Mouse (Mus musculus) G1E (cell line): ENCODE data around the gene Foxo3. TPM values are rescaled to one million over a fixed set of nuclear protein-coding genes. Genes with fewer than 3 reads are reported as not detected.
A peak's percentile ranks its signal among the peaks of the same experiment; 100 is the strongest.

Source experiments
- ATAC-seq: 2 replicates; pipeline ENCODE4 v1.8.0; 2016; ENCODE audit warnings: mild to moderate bottlenecking; ENCODE audit not compliant: insufficient number of reproducible peaks, poor library complexity, low FRiP score, severe bottlenecking; ENCODE audit errors: extremely low read depth
- DNase-seq: peaks from one replicate; pipeline ENCODE4 v3.0.0; 2012; ENCODE audit warnings: low spot score
- H3K27me3 ChIP-seq: 2 replicates; pipeline ENCODE4 v1.6.1; 2012; ENCODE audit warnings: mild to moderate bottlenecking, low read length, inconsistent platforms; ENCODE audit not compliant: insufficient read depth
- H3K36me3 ChIP-seq: replicated peaks from 2 replicates; pipeline ENCODE3; 2012; ENCODE audit warnings: mild to moderate bottlenecking, inconsistent platforms
- H3K4me1 ChIP-seq: 2 replicates; pipeline ENCODE4 v1.6.1; 2012; ENCODE audit warnings: low read depth, low read length, inconsistent platforms, mixed read lengths; ENCODE audit not compliant: insufficient read depth
- H3K4me3 ChIP-seq: 2 replicates; pipeline ENCODE4 v1.5.1; 2012; ENCODE audit warnings: low read depth, mild to moderate bottlenecking, inconsistent platforms, low read length, moderate library complexity, mixed read lengths
- H3K9me3 ChIP-seq: replicated peaks from 2 replicates; pipeline ENCODE4 v1.6.1; 2012; ENCODE audit warnings: inconsistent platforms
- CTCF ChIP-seq: IDR thresholded peaks from 2 replicates; pipeline ENCODE4 v1.5.1; 2012; ENCODE audit warnings: low read depth, low read length, inconsistent platforms, mixed read lengths
- GATA1 ChIP-seq: IDR thresholded peaks from 2 replicates; pipeline ENCODE4 v1.6.1; 2012; ENCODE audit warnings: borderline replicate concordance, low read length, inconsistent platforms, mixed read lengths
- GATA2 ChIP-seq: IDR thresholded peaks from 2 replicates; pipeline ENCODE4 v1.6.1; 2012; ENCODE audit warnings: low read depth, low read length, inconsistent platforms, borderline replicate concordance
- POLR2AphosphoS5 ChIP-seq: IDR thresholded peaks from 2 replicates; pipeline ENCODE4 v1.6.1; 2012; ENCODE audit warnings: low read depth, low read length, inconsistent platforms; ENCODE audit not compliant: insufficient replicate concordance
- TAL1 ChIP-seq: conservative IDR thresholded peaks from 2 replicates; pipeline ENCODE4 v1.6.1; 2012; ENCODE audit warnings: low read depth, low read length, inconsistent platforms, mixed read lengths
- polyA plus RNA-seq: library from polyadenylated mRNA; stranded (reverse); fragments of >175 nt; gene quantifications from 2 replicates; pipeline ENCODE4 v1.2.3, GENCODE M21; 2012
- total RNA-seq, 2 experiments: library from RNA; stranded (forward) in 1 of 2; stranded (reverse) in 1 of 2; fragments of 200-1000 nt in 1 of 2; fragments of >200 nt in 1 of 2; fragmentation: Nextera tagmentation in 1 of 2; gene quantifications; 2 replicates each; pipeline ENCODE4 v1.2.3; 2014 to 2017

Foxo3 gene
- total and polyA plus RNA-seq, 3 experiments = 45.5 to 98.4 (median 59.2) TPM

DNA sequence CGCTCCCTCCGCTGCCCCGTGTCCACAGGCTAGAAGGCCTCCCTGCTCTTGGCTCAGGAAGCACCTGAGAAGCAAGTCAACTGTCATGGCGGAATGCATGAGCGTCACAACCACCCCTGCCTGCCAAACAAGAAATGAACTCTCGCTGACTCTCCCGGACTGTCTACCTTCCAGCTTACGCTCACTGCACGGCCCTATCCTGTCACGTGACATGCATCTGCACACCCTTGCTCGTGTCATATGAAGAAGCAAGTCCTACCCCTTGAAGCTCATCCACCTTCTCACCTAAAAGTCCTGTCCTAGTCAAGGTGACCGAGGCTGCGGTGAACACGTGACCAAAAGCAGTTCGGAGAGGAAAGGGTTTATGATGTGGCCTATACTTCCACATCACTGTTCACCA is 50.4 kb downstream of the Foxo3 start:
- Histone ChIP-seq H3K4me1 (peaks cover 55% of the 10 kb centered on the region), H3K4me3 (0 out of 2 replicates have a peak overlapping the region, but pooled peaks have one; percentile 10), H3K36me3 (peaks cover 93% of the 10 kb centered on the region), H3K27me3 (no peaks in the 10 kb centered on the region), H3K9me3 (no peaks in the 10 kb centered on the region)
- ATAC-seq = no peak
- TF ChIP-seq POLR2AphosphoS5 = no peak
- no peak for TF ChIP-seq GATA2
- no peak for TF ChIP-seq TAL1
- TF ChIP-seq GATA1 = no peak
- no peak for TF ChIP-seq CTCF
- DNase-seq = no peak

DNA sequence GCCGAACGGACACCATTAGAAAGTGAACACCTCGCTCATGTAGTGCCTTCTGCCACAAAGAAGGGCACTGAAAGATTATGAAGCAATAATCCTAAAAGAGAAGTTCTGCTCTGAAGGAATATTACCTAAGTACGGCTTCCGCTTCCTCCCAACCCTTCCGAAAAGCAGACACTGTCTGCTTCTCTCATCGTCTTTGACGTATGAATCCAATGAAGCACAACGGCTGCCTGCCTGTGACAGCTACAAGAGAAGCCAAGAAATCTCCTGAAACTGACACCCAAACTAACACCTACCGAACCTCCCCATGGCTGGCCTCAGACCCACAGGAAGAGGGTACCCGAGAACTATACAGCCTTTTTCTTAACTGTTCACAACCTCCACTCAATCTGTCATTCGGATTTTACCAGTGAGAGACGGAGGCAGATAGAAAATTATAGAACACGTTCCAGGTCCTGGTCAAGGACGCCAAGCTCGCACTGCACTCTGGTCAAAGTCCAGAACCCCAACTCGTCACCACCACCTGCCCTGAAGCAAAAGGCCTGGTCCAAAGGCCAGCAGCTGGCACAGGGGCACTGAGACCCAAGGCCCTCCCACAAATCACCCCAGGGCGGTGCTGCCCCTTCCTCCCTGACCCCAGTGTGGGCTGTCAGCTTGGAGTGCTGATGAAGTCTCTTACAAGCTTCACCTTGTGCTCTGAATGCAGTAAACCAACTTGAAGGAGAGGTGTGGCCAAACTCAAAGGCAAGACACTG is 51.2 kb downstream of the Foxo3 start:
- TF ChIP-seq POLR2AphosphoS5 (no peak), GATA2 (no peak), CTCF (no peak), TAL1 (no peak), GATA1 (no peak)
- ATAC-seq (no peak), DNase-seq (no peak)
- Histone ChIP-seq H3K27me3 (no peaks in the 10 kb centered on the region), H3K36me3 (peaks cover 93% of the 10 kb centered on the region), H3K9me3 (no peaks in the 10 kb centered on the region), H3K4me1 (peaks cover 56% of the 10 kb centered on the region), H3K4me3 (peak overlapping the region; percentile 10; the same call in 1 of the 2 replicates)

DNA sequence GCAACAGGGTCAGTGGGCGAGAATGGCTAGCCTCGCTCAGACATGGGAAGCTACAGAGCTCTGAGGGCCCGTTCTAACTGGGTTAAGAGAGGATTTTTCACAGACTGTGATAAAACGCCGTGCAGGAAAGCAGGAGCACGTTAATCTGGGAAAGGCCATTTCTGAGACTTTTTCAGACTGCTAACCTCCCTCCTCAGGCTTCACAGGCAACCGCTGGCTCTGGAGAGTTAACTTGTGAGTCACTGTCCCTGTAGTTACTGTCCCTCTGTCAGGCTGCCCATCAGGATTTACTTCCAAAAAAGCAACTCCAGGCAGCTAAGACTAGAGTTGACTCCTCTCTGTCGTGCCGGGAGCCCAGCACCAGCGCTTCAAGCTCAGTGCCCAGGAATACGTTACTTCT is 54.6 kb downstream of the Foxo3 start:
- H3K4me3 ChIP-seq = no peak overlapping the region
- no peak for ATAC-seq
- H3K27me3 ChIP-seq = no peaks in the 10 kb centered on the region
- no peak for TF ChIP-seq GATA1
- no peak for TF ChIP-seq GATA2
- TF ChIP-seq TAL1 = no peak
- no peak for TF ChIP-seq POLR2AphosphoS5
- no peak for TF ChIP-seq CTCF
- peaks cover 63% of the 10 kb centered on the region for H3K4me1 ChIP-seq
- H3K36me3 ChIP-seq = peaks cover 90% of the 10 kb centered on the region
- DNase-seq = no peak
- no peaks in the 10 kb centered on the region for H3K9me3 ChIP-seq

DNA sequence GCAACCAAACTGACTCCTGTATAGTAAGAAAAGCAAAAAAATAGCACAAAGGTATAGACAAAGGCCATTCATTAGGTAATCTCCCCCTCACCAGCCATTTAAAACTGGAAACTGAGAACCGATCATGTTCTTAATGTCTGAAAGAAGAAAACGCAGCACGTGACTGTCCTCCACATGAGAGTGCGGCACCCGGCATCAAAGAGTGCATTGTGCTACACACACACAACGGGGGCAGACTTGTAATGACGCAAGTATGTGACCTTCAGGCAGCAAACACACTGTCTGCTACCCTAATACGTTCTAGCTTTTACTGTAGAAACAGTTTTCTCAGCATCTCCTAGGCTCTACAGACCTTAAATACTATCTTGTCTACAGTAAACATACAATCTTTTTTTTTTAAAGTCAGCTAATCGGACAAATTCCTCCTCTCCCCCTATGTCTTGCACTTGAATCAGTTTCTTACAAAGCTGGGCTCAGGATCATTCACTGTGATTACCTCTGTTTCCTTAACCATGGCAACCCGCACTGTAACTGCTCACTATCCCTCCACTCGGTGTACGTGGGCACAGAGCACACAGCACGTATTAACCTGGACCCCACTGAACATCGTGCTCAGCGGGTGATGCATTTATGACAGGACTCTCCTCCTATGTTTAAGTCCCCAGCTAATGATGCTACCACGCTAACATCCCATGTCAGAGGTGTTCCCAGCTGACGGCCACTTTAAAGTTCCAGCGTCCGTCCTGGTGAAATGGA is 55.2 kb downstream of the Foxo3 start:
- DNase-seq = no peak
- Histone ChIP-seq H3K4me1 (peaks cover 65% of the 10 kb centered on the region), H3K27me3 (no peaks in the 10 kb centered on the region), H3K9me3 (no peaks in the 10 kb centered on the region), H3K4me3 (no peak overlapping the region), H3K36me3 (peaks cover 90% of the 10 kb centered on the region)
- no peak for ATAC-seq
- TF ChIP-seq CTCF (no peak), GATA2 (no peak)

DNA sequence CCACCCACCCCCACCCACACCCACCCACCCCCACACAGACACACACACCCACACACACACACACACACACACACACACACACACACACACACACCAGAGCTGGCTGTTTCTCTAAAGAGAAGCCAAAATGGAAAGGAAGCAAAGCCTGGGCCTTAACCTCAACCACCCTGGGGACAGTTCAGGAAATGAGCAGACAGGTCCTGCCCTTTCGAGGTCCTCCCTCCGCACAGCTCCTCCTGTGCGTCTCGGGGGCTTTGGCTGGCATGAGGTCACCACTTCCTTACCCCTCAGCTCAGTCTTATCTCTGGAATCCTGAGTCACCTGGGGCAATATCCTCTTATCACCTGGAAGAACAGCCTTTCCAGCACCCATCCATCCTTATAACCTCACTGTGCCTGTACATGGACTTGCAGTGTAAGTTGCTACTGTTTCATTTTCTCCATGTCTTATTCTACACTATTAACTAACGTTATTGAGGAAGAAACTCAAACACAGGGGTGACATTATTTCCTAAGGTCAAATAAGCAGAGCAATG is 56.1 kb downstream of the Foxo3 start:
- H3K27me3 ChIP-seq = no peaks in the 10 kb centered on the region
- peak; percentile 35 for DNase-seq
- TF ChIP-seq TAL1 = no peak
- TF ChIP-seq GATA2 = no peak
- no peak for TF ChIP-seq CTCF
- TF ChIP-seq GATA1 = no peak
- no peak for TF ChIP-seq POLR2AphosphoS5
- no peaks in the 10 kb centered on the region for H3K9me3 ChIP-seq
- peaks cover 90% of the 10 kb centered on the region for H3K36me3 ChIP-seq
- H3K4me1 ChIP-seq = peaks cover 62% of the 10 kb centered on the region
- ATAC-seq = peak; percentile 54
- H3K4me3 ChIP-seq = no peak overlapping the region

DNA sequence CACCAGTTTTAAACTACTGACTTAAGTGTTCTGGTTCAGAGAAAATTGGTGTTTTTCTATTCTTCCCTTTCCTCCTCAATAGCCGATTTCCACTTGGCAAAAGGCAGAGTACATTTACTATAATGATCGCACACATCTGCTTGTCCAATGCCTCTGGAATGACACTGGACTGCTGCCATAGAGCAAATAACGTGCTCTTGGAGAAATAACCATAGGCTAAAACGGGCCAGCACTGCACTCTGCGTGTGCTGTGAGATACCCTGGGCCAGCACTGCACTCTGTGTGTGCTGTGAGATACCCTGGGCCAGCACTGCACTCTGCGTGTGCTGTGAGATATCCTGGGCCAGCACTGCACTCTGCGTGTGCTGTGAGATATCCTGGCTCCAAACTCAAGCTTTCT is 65.1 kb downstream of the Foxo3 start:
- no peak for ATAC-seq
- H3K27me3 ChIP-seq = no peaks in the 10 kb centered on the region
- H3K9me3 ChIP-seq = peaks cover 9% of the 10 kb centered on the region; the same call in 1 of the 2 replicates
- TF ChIP-seq GATA1 (no peak), GATA2 (no peak), POLR2AphosphoS5 (no peak), CTCF (no peak), TAL1 (no peak)
- peaks cover 33% of the 10 kb centered on the region for H3K4me1 ChIP-seq
- H3K36me3 ChIP-seq = peaks cover 94% of the 10 kb centered on the region
- DNase-seq = no peak
- no peak overlapping the region for H3K4me3 ChIP-seq
